Comparison of ENCODE assay signal across 26 mouse cellular contexts in the genomic region with DNA sequence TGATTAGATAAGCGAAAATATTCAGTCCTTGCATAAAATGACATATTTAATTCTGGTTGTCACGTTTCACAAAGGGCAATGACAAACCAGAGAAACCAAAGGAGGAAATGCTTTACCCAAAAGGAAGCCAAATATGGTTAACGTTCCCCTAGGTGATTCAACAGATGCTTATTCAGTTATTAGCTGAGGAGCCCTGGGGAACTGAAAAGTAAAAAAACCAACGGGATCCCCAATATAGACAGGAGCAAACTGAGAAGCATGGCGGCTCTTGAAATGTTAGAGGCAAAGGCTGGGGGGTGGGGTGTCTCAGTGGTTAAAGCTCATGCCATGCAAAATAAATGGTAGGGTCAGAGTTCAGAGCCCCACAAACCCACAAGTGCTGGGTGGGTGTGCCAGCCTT.
"Had no signal": no experiment of that assay in that cellular context is flagged by ENCODE, and none has a peak within 500 bp of the region (broad histone marks: within the 10 kb centered on the region; RNA-seq: fewer than 3 reads in every experiment).

No protein-coding gene starts in this region.

- H3K27ac ChIP-seq: heart, embryonic 13.5 days; heart, embryonic 15.5 days; hindbrain, embryonic 13.5 days; hindbrain, embryonic 15.5 days; hindbrain, postnatal 0 days; kidney, embryonic 15.5 days; kidney, postnatal 0 days; layer of hippocampus, adult 2 months; left cerebral cortex, adult 2 months; limb, embryonic 10.5 days; limb, embryonic 12.5 days; liver, embryonic 12.5 days; liver, embryonic 14.5 days had no signal

- ATAC-seq: hindbrain, postnatal 0 days; intestine, embryonic 16.5 days; liver, embryonic 12.5 days had no signal

- DNase-seq: gastrocnemius, postnatal 14 days; gastrocnemius, postnatal 36 days; heart, adult 18-20 months; heart, postnatal 14 days; heart, postnatal 36 days; kidney, adult 11 months; kidney, adult 2 months; kidney, adult 9 months; kidney, postnatal 14 days; kidney, postnatal 36 days; liver had no signal

- H3K4me3 ChIP-seq: heart, embryonic 13.5 days; heart, embryonic 15.5 days; hindbrain, embryonic 13.5 days; hindbrain, embryonic 15.5 days; kidney, embryonic 15.5 days; layer of hippocampus, adult 2 months; left cerebral cortex, adult 2 months; limb, embryonic 10.5 days; limb, embryonic 12.5 days; liver, embryonic 12.5 days had no signal

- H3K27me3 ChIP-seq: heart, embryonic 13.5 days; heart, embryonic 15.5 days; hindbrain, embryonic 13.5 days; hindbrain, embryonic 15.5 days; kidney, embryonic 15.5 days; limb, embryonic 12.5 days; liver, embryonic 12.5 days had no signal

- H3K4me1 ChIP-seq: heart, embryonic 13.5 days; heart, embryonic 15.5 days; hindbrain, embryonic 13.5 days; hindbrain, embryonic 15.5 days; liver, embryonic 12.5 days had no signal

- H3K9me3 ChIP-seq: heart, embryonic 15.5 days; hindbrain, embryonic 13.5 days; hindbrain, embryonic 15.5 days; kidney, embryonic 15.5 days; limb, embryonic 10.5 days; liver, embryonic 12.5 days had no signal

- H3K9ac ChIP-seq: heart, embryonic 13.5 days; heart, embryonic 15.5 days; hindbrain, embryonic 13.5 days; hindbrain, embryonic 15.5 days; kidney, embryonic 15.5 days; limb, embryonic 12.5 days; liver, embryonic 12.5 days; liver, embryonic 14.5 days had no signal

- H3K36me3 ChIP-seq: hindbrain, embryonic 13.5 days; limb, embryonic 10.5 days; limb, embryonic 12.5 days; liver, embryonic 12.5 days had no signal

- H3K4me2 ChIP-seq: heart, embryonic 11.5 days; heart, embryonic 13.5 days; heart, embryonic 15.5 days; hindbrain, embryonic 13.5 days; hindbrain, embryonic 15.5 days; kidney, embryonic 15.5 days; limb, embryonic 12.5 days; liver, embryonic 12.5 days had no signal
